Mouse (Mus musculus) heart, embryonic 14.5 days (tissue): ENCODE data around the gene Zmat5. TPM values are rescaled to one million over a fixed set of nuclear protein-coding genes. Genes with fewer than 3 reads are reported as not detected.

ENCODE experiments used
- ATAC-seq: fragments of 200-750 bp; cut with Nextera tagmentation; 2 replicates; pipeline ENCODE4 v1.8.0; 2017; ENCODE audit warnings: low read depth, moderate TSS enrichment; ENCODE audit not compliant: insufficient number of reproducible peaks, insufficient read depth, low FRiP score
- H3K27ac ChIP-seq, 2 experiments: fragments of 200-500 bp in 1 of 2; fragments of 300-500 bp in 1 of 2; sonication (generic) in 1 of 2; replicated peaks in 1 of 2; 2 replicates each; pipeline ENCODE4 v1.5.1; 2012 to 2014; ENCODE audit warnings: low read depth in 2 of 2, low read length in 2 of 2, control low read depth in 1 of 2, mild to moderate bottlenecking in 1 of 2, mixed read lengths in 1 of 2; ENCODE audit not compliant: control insufficient read depth in 1 of 2, insufficient read depth in 1 of 2
- H3K27me3 ChIP-seq: fragments of 300-500 bp; sonication (generic); 2 replicates; pipeline ENCODE4 v1.6.1; 2014; ENCODE audit warnings: mild to moderate bottlenecking, low read length, control low read depth; ENCODE audit not compliant: control insufficient read depth, insufficient read depth
- H3K36me3 ChIP-seq: fragments of 300-500 bp; sonication (generic); 2 replicates; pipeline ENCODE4 v1.6.1; 2014; ENCODE audit warnings: mild to moderate bottlenecking, control low read depth, low read length, mixed read lengths; ENCODE audit not compliant: control insufficient read depth, insufficient read depth
- H3K4me1 ChIP-seq, 2 experiments: fragments of 200-500 bp in 1 of 2; fragments of 300-500 bp in 1 of 2; sonication (generic) in 1 of 2; 2 replicates each; pipeline ENCODE4 v1.6.1; 2012 to 2014; ENCODE audit warnings: low read length in 2 of 2, control low read depth in 1 of 2, mixed read lengths in 1 of 2; ENCODE audit not compliant: control insufficient read depth in 2 of 2, insufficient read depth in 2 of 2
- H3K4me2 ChIP-seq: fragments of 300-500 bp; sonication (generic); 2 replicates; pipeline ENCODE4 v1.6.1; 2014; ENCODE audit warnings: mild to moderate bottlenecking, low read length
- H3K4me3 ChIP-seq, 2 experiments: fragments of 200-500 bp in 1 of 2; fragments of 300-500 bp in 1 of 2; sonication (generic) in 1 of 2; 2 replicates each; pipeline ENCODE4 v1.5.1; 2012 to 2014; ENCODE audit warnings: low read length in 2 of 2, mild to moderate bottlenecking in 2 of 2, control low read depth in 1 of 2, low read depth in 1 of 2, moderate library complexity in 1 of 2; ENCODE audit not compliant: control insufficient read depth in 1 of 2, insufficient read depth in 1 of 2
- H3K9ac ChIP-seq: fragments of 300-500 bp; sonication (generic); 2 replicates; pipeline ENCODE4 v1.6.1; 2014; ENCODE audit warnings: mild to moderate bottlenecking, low read length
- H3K9me3 ChIP-seq: fragments of 300-500 bp; sonication (generic); 2 replicates; pipeline ENCODE4 v1.6.1; 2016; ENCODE audit warnings: low read length, control low read depth; ENCODE audit not compliant: control insufficient read depth
- WGBS: fragments of 180-500 bp; shearing (Covaris S2); extraction: QIAGEN DNeasy Blood & Tissue Kit; methylation state at CpG from one replicate; pipeline ENCODE4 v1.1.7; 2014; 5-methylcytosine and 5-hydroxymethylcytosine counted together
- polyA plus RNA-seq: library from polyadenylated mRNA; unstranded; fragments of >200 nt; fragmentation: Nextera tagmentation; extraction: Ambion mirVana; gene quantifications from 2 replicates; pipeline ENCODE4 v1.2.1, GENCODE M21; 2014

Zmat5 gene
- polyA plus RNA-seq, 1 experiment from 2014 or later, result 58.3 TPM

GRCm38 (mm10) chr11:4683516-4683915 is 21.0 kb upstream of the Zmat5 start:
- ATAC-seq, result no peak
- H3K9me3 ChIP-seq, result no peaks in the 10 kb centered on the region
- H3K27ac ChIP-seq, result no peak overlapping the region
- H3K27me3 ChIP-seq, result no peaks in the 10 kb centered on the region
- WGBS, result 78% methylated on average over 6 of the region's 6 CpGs
- no peak overlapping the region for H3K9ac ChIP-seq
- peaks cover 49% of the 10 kb centered on the region for H3K36me3 ChIP-seq
- H3K4me2 ChIP-seq, result no peak overlapping the region
- H3K4me1 ChIP-seq, result peaks cover 4% of the 10 kb centered on the region in 2 experiments; a peak in 2 of 4 replicates
- no peak overlapping the region for H3K4me3 ChIP-seq

GRCm38 (mm10) chr11:4684186-4684585 is 20.3 kb upstream of the Zmat5 start:
- 74% methylated on average over 6 of the region's 6 CpGs for WGBS
- peaks cover 49% of the 10 kb centered on the region for H3K36me3 ChIP-seq
- H3K4me1 ChIP-seq, result peaks cover 4% of the 10 kb centered on the region in 2 experiments; a peak in 2 of 4 replicates
- H3K27me3 ChIP-seq, result no peaks in the 10 kb centered on the region
- no peaks in the 10 kb centered on the region for H3K9me3 ChIP-seq
- H3K4me3 ChIP-seq, result no peak overlapping the region
- H3K4me2 ChIP-seq, result no peak overlapping the region
- H3K9ac ChIP-seq, result no peak overlapping the region
- ATAC-seq, result no peak
- H3K27ac ChIP-seq, result no peak overlapping the region

GRCm38 (mm10) chr11:4685071-4685470 is 19.4 kb upstream of the Zmat5 start:
- WGBS, result 52% methylated on average over 4 of the region's 4 CpGs
- Histone ChIP-seq H3K4me3 (no peak overlapping the region), H3K9me3 (no peaks in the 10 kb centered on the region), H3K36me3 (peaks cover 40% of the 10 kb centered on the region), H3K4me1 (peaks cover 0 to 1% of the 10 kb centered on the region in 2 experiments; a peak in 1 of 4 replicates), H3K27me3 (no peaks in the 10 kb centered on the region), H3K27ac (no peak overlapping the region), H3K9ac (no peak overlapping the region), H3K4me2 (no peak overlapping the region)
- ATAC-seq, result no peak

- Histone ChIP-seq H3K27me3 (no peaks in the 10 kb centered on the region), H3K9ac (no peak overlapping the region), H3K9me3 (no peaks in the 10 kb centered on the region), H3K27ac (no peak overlapping the region), H3K4me1 (no peaks in the 10 kb centered on the region), H3K36me3 (peaks cover 37% of the 10 kb centered on the region), H3K4me3 (no peak overlapping the region), H3K4me2 (no peak overlapping the region)
- ATAC-seq, result no peak
- WGBS, result 79% methylated on average over 5 of the region's 5 CpGs
These were observed 19.0 kb upstream of the Zmat5 start for GRCm38 (mm10) chr11:4685510-4685909.

GRCm38 (mm10) chr11:4687027-4687426 is 17.5 kb upstream of the Zmat5 start:
- Histone ChIP-seq H3K4me1 (no peaks in the 10 kb centered on the region), H3K4me3 (no peak overlapping the region), H3K36me3 (peaks cover 24% of the 10 kb centered on the region), H3K9ac (no peak overlapping the region), H3K9me3 (no peaks in the 10 kb centered on the region), H3K27ac (no peak overlapping the region), H3K27me3 (no peaks in the 10 kb centered on the region), H3K4me2 (no peak overlapping the region)
- no peak for ATAC-seq
- 78% methylated on average over 3 of the region's 3 CpGs for WGBS

- Histone ChIP-seq H3K27me3 (no peaks in the 10 kb centered on the region), H3K9me3 (no peaks in the 10 kb centered on the region), H3K9ac (no peak overlapping the region), H3K36me3 (peaks cover 16% of the 10 kb centered on the region), H3K4me2 (no peak overlapping the region), H3K4me3 (no peak overlapping the region), H3K4me1 (no peaks in the 10 kb centered on the region), H3K27ac (no peak overlapping the region)
- 60% methylated on average over 3 of the region's 3 CpGs for WGBS
- no peak for ATAC-seq
These were observed 16.6 kb upstream of the Zmat5 start for GRCm38 (mm10) chr11:4687874-4688273.

GRCm38 (mm10) chr11:4688632-4689380 is 15.7 kb upstream of the Zmat5 start:
- ATAC-seq, result no peak
- no peak overlapping the region for H3K9ac ChIP-seq
- peaks cover 7% of the 10 kb centered on the region for H3K36me3 ChIP-seq
- no peak overlapping the region for H3K27ac ChIP-seq
- 59% methylated on average over 11 of the region's 11 CpGs for WGBS
- no peak overlapping the region for H3K4me3 ChIP-seq
- H3K27me3 ChIP-seq, result no peaks in the 10 kb centered on the region
- no peak overlapping the region for H3K4me2 ChIP-seq
- no peaks in the 10 kb centered on the region for H3K4me1 ChIP-seq
- no peaks in the 10 kb centered on the region for H3K9me3 ChIP-seq

- H3K4me3 ChIP-seq, result no peak overlapping the region
- H3K36me3 ChIP-seq, result no peaks in the 10 kb centered on the region
- no peak for ATAC-seq
- WGBS, result 87% methylated on average over 7 of the region's 7 CpGs
- H3K9me3 ChIP-seq, result no peaks in the 10 kb centered on the region
- no peak overlapping the region for H3K4me2 ChIP-seq
- H3K4me1 ChIP-seq, result no peaks in the 10 kb centered on the region
- no peak overlapping the region for H3K27ac ChIP-seq
- H3K27me3 ChIP-seq, result no peaks in the 10 kb centered on the region
- H3K9ac ChIP-seq, result no peak overlapping the region
These were observed 14.1 kb upstream of the Zmat5 start for GRCm38 (mm10) chr11:4690353-4690752.
